Mouse (Mus musculus) cortical plate, adult 2 months (tissue): ENCODE data around the gene Celf2.

ENCODE experiments used
- CTCF ChIP-seq: fragments of 200-500 bp; IDR thresholded peaks from 2 replicates; pipeline ENCODE4 v1.5.1; 2011; ENCODE audit warnings: mild to moderate bottlenecking, control low read depth, low read length; ENCODE audit not compliant: insufficient read depth; ENCODE audit errors: extremely low read depth
- POLR2A ChIP-seq: fragments of 200-500 bp; IDR thresholded peaks from 2 replicates; pipeline ENCODE4 v1.6.1; 2011; ENCODE audit warnings: mild to moderate bottlenecking, low read length, control low read depth; ENCODE audit not compliant: insufficient read depth; ENCODE audit errors: extremely low read depth

GRCm38 (mm10) chr2:6540825-6541224, 968.5 kb downstream of the Celf2 start:
- TF ChIP-seq POLR2A (no peak), CTCF (no peak)
